Mouse (Mus musculus) mouse embryonic stem cell (cell line): Measurements from ENCODE around the gene Scn4a.
"Not testable (repeated sequence)": the region's sequence is repeated elsewhere in the genome, so short reads cannot be mapped to it uniquely, and the experiment has no call there.

ENCODE experiments used
- in situ Hi-C, 2 experiments: fragments of 300-500 bp; cut with MboI; formaldehyde crosslinking; loops; 1 replicate in 1 of 2; 3 replicates in 1 of 2; pipeline ENCODE4 v1.14.3; 2019 to 2020; ENCODE audit warnings: low sequenced_read_pairs in 2 of 2, low pct_unique_long_range_greater_than_20kb in 1 of 2, mixed read lengths in 1 of 2; ENCODE audit not compliant: unreplicated experiment in 1 of 2

The Scn4a gene

GRCm38 (mm10) chr11:106365366-106365765, 12.3 kb upstream of the Scn4a start, which contains the start of gene Prr29:
Gene Prr29 (plus strand): TSS chr11:106365472.
- in situ Hi-C loops: no loop called here

- in situ Hi-C loops: no loop called here
Observed at GRCm38 (mm10) chr11:106364712-106365111, 11.6 kb upstream of the Scn4a start.

GRCm38 (mm10) chr11:106359350-106359749, 6.3 kb upstream of the Scn4a start:
- in situ Hi-C loops: no loop called here

GRCm38 (mm10) chr11:106355382-106356128, 2.5 kb upstream of the Scn4a start:
- in situ Hi-C loops: no loop called here

GRCm38 (mm10) chr11:106354181-106354580, 1.1 kb upstream of the Scn4a start:
- in situ Hi-C loops: no loop called here

GRCm38 (mm10) chr11:106351941-106352340, 1.1 kb downstream of the Scn4a start:
- in situ Hi-C loops: no loop called here

- in situ Hi-C loops: no loop called here
Observed at GRCm38 (mm10) chr11:106351253-106351652, 1.8 kb downstream of the Scn4a start.

GRCm38 (mm10) chr11:106350853-106351252, 2.2 kb downstream of the Scn4a start:
- in situ Hi-C loops: no loop called here

GRCm38 (mm10) chr11:106349772-106350171, 3.3 kb downstream of the Scn4a start:
- in situ Hi-C loops: no loop called here

- in situ Hi-C loops: no loop called here
Observed at GRCm38 (mm10) chr11:106344910-106345309, 8.2 kb downstream of the Scn4a start.

GRCm38 (mm10) chr11:106340990-106341520, 12.0 kb downstream of the Scn4a start:
- in situ Hi-C loops: no loop called here

GRCm38 (mm10) chr11:106339323-106339722, 13.8 kb downstream of the Scn4a start:
- in situ Hi-C loops: not testable (repeated sequence)

GRCm38 (mm10) chr11:106338870-106339269, 14.2 kb downstream of the Scn4a start:
- in situ Hi-C loops: no loop called here

- in situ Hi-C loops: no loop called here
Observed at GRCm38 (mm10) chr11:106338029-106338428, 15.1 kb downstream of the Scn4a start.

GRCm38 (mm10) chr11:106334066-106334465, 19.0 kb downstream of the Scn4a start:
- in situ Hi-C loops: no loop called here

GRCm38 (mm10) chr11:106332458-106332857, 20.6 kb downstream of the Scn4a start:
- in situ Hi-C loops: no loop called here

- in situ Hi-C loops: no loop called here
Observed at GRCm38 (mm10) chr11:106329682-106330081, 23.4 kb downstream of the Scn4a start.

GRCm38 (mm10) chr11:106329128-106329527, 24.0 kb downstream of the Scn4a start:
- in situ Hi-C loops: no loop called here

- in situ Hi-C loops: no loop called here
Observed at GRCm38 (mm10) chr11:106328521-106328920, 24.6 kb downstream of the Scn4a start.

- in situ Hi-C loops: no loop called here
Observed at GRCm38 (mm10) chr11:106326475-106326874, 26.6 kb downstream of the Scn4a start.
